Mouse (Mus musculus) neural tube, embryonic 13.5 days (tissue): ENCODE measurements at regions not wholly inside any gene's neighbourhood (a gene's known extent, or its start where the extent isn't known, plus 50 kb on each side); places are given as distances from the start of the nearest gene placed in this dataset.
A peak's percentile ranks its signal among the peaks of the same experiment; 100 is the strongest.

Experiments
- ATAC-seq: fragments of 200-750 bp; cut with Nextera tagmentation; 2 replicates; pipeline ENCODE4 v1.8.0; 2017; ENCODE audit warnings: low read depth, mild to moderate bottlenecking, moderate TSS enrichment, moderate library complexity
- H3K27ac ChIP-seq: fragments of 300-500 bp; sonication (generic); replicated peaks from 2 replicates; pipeline ENCODE4 v1.5.1; 2015; ENCODE audit warnings: moderate library complexity, mild to moderate bottlenecking, inconsistent platforms
- H3K27me3 ChIP-seq: fragments of 300-500 bp; sonication (generic); 2 replicates; pipeline ENCODE4 v1.6.1; 2015; ENCODE audit warnings: mild to moderate bottlenecking, inconsistent platforms
- H3K36me3 ChIP-seq: fragments of 300-500 bp; sonication (generic); 2 replicates; pipeline ENCODE4 v1.6.1; 2015; ENCODE audit warnings: mild to moderate bottlenecking, inconsistent platforms
- H3K4me1 ChIP-seq: fragments of 300-500 bp; sonication (generic); replicated peaks from 2 replicates; pipeline ENCODE4 v1.6.1; 2015; ENCODE audit warnings: inconsistent platforms
- H3K4me2 ChIP-seq: fragments of 300-500 bp; sonication (generic); 2 replicates; pipeline ENCODE4 v1.6.1; 2015; ENCODE audit warnings: inconsistent platforms, mild to moderate bottlenecking, moderate library complexity
- H3K4me3 ChIP-seq: fragments of 300-500 bp; sonication (generic); 2 replicates; pipeline ENCODE4 v1.5.1; 2015; ENCODE audit warnings: mild to moderate bottlenecking, inconsistent platforms
- H3K9ac ChIP-seq: fragments of 300-500 bp; sonication (generic); 2 replicates; pipeline ENCODE4 v1.6.1; 2015; ENCODE audit warnings: moderate library complexity, mild to moderate bottlenecking, inconsistent platforms
- H3K9me3 ChIP-seq: fragments of 300-500 bp; sonication (generic); 2 replicates; pipeline ENCODE4 v1.6.1; 2016; ENCODE audit warnings: inconsistent platforms
- WGBS: fragments of 180-500 bp; shearing (Covaris S2); methylation state at CpG from one replicate; pipeline ENCODE4 v1.1.7; 2015; 5-methylcytosine and 5-hydroxymethylcytosine counted together

GRCm38 (mm10) chr10:72393279-72394041 is 261.2 kb upstream of the Zwint start:
- 87% methylated on average over 12 of the region's 12 CpGs for WGBS
- no peaks in the 10 kb centered on the region for H3K4me1 ChIP-seq
- ATAC-seq: no peak
- H3K36me3 ChIP-seq: no peaks in the 10 kb centered on the region
- no peak overlapping the region for H3K4me3 ChIP-seq
- H3K9ac ChIP-seq: no peak overlapping the region
- no peak overlapping the region for H3K27ac ChIP-seq
- H3K27me3 ChIP-seq: no peaks in the 10 kb centered on the region
- peaks cover 6% of the 10 kb centered on the region; the same call in 1 of the 2 replicates for H3K9me3 ChIP-seq
- no peak overlapping the region for H3K4me2 ChIP-seq

DNA sequence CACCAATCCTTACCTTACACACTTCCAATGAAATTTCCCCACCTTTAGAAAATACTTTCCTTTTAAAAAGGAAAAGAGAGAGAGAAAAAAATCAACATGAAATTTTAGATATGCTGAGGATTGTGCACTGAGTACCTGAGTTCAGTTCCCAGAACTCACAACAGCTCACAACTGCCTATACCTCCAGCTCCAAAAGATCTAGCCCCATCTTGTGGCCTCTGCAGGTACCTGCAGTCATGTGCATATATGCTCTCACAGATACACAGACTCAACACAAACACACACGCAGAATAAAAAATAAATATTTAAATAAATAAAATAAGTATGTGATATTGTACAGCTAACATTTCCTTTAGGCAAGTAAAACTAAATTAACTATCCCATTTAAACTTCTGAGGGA is 260.3 kb upstream of the Zwint start:
- no peak overlapping the region for H3K9ac ChIP-seq
- 98% methylated on average over 1 of the region's 1 CpGs for WGBS
- no peak overlapping the region for H3K4me3 ChIP-seq
- no peak overlapping the region for H3K4me2 ChIP-seq
- H3K36me3 ChIP-seq: no peaks in the 10 kb centered on the region
- H3K9me3 ChIP-seq: peaks cover 6% of the 10 kb centered on the region; the same call in 1 of the 2 replicates
- H3K27ac ChIP-seq: no peak overlapping the region
- H3K27me3 ChIP-seq: no peaks in the 10 kb centered on the region
- no peak for ATAC-seq
- H3K4me1 ChIP-seq: no peaks in the 10 kb centered on the region

- 70% methylated on average over 4 of the region's 4 CpGs for WGBS
- H3K4me3 ChIP-seq: no peak overlapping the region
- H3K27ac ChIP-seq: no peak overlapping the region
- H3K36me3 ChIP-seq: no peaks in the 10 kb centered on the region
- H3K4me2 ChIP-seq: no peak overlapping the region
- H3K9ac ChIP-seq: no peak overlapping the region
- no peaks in the 10 kb centered on the region for H3K4me1 ChIP-seq
- no peaks in the 10 kb centered on the region for H3K9me3 ChIP-seq
- H3K27me3 ChIP-seq: no peaks in the 10 kb centered on the region
- no peak for ATAC-seq
Measured at GRCm38 (mm10) chr10:72403290-72403689, 251.4 kb upstream of the Zwint start.

GRCm38 (mm10) chr10:72410305-72410704 is 244.3 kb upstream of the Zwint start:
- H3K9me3 ChIP-seq: no peaks in the 10 kb centered on the region
- WGBS: 76% methylated on average over 3 of the region's 3 CpGs
- H3K27ac ChIP-seq: no peak overlapping the region
- H3K4me3 ChIP-seq: no peak overlapping the region
- no peak overlapping the region for H3K4me2 ChIP-seq
- ATAC-seq: no peak
- H3K36me3 ChIP-seq: no peaks in the 10 kb centered on the region
- H3K9ac ChIP-seq: no peak overlapping the region
- H3K27me3 ChIP-seq: no peaks in the 10 kb centered on the region
- H3K4me1 ChIP-seq: no peaks in the 10 kb centered on the region

DNA sequence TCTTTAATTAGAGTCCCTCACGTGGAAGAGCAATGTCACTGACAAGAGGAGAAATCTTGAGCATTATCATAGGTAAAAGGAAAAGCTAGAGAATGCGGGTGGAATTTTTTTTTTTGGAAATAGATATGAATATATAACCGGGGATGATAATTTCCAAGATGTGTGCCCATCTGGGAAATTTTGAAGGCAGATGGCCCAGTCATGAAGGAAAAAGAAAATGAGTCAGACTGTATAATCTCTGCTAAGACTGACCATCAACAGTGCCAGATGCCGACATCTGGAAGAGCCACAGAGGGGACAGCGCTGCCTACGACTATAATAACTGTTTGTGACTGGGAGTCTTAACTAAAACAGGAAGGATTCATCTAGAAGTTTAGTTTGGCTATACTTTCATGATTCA is 243.0 kb upstream of the Zwint start:
- WGBS: 83% methylated on average over 6 of the region's 6 CpGs
- Histone ChIP-seq H3K27me3 (no peaks in the 10 kb centered on the region), H3K4me3 (no peak overlapping the region), H3K27ac (no peak overlapping the region), H3K36me3 (no peaks in the 10 kb centered on the region), H3K4me2 (no peak overlapping the region), H3K9ac (no peak overlapping the region), H3K4me1 (no peaks in the 10 kb centered on the region), H3K9me3 (no peaks in the 10 kb centered on the region)
- no peak for ATAC-seq

DNA sequence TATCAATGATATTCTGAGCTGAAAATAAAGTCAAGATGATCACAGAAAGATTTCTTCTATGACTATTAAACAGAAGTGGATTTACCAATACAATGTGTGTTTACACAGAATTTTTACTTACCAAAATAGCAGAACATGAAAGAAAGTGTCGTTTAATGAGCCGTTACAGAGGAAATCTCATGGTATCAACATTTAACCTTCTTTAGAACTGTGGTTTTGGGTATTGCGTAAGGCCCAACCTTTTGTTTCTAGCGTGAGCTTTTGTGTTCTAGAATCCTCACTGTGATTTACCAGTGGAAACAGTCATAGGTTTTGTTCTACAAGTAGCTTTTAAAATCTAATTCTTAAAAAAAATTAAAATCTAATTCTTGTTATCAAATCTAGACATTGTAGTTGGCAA is 200.0 kb upstream of the Zwint start:
- Histone ChIP-seq H3K4me2 (no peak overlapping the region), H3K36me3 (no peaks in the 10 kb centered on the region), H3K27me3 (no peaks in the 10 kb centered on the region), H3K9me3 (no peaks in the 10 kb centered on the region), H3K27ac (no peak overlapping the region), H3K4me3 (no peak overlapping the region), H3K4me1 (no peaks in the 10 kb centered on the region), H3K9ac (no peak overlapping the region)
- no peak for ATAC-seq
- 89% methylated on average over 4 of the region's 4 CpGs for WGBS

GRCm38 (mm10) chr10:72484315-72484714 is 170.3 kb upstream of the Zwint start:
- no peaks in the 10 kb centered on the region for H3K4me1 ChIP-seq
- no peak overlapping the region for H3K4me2 ChIP-seq
- WGBS: 75% methylated on average over 3 of the region's 3 CpGs
- no peak overlapping the region for H3K4me3 ChIP-seq
- no peak overlapping the region for H3K27ac ChIP-seq
- no peaks in the 10 kb centered on the region for H3K9me3 ChIP-seq
- H3K36me3 ChIP-seq: no peaks in the 10 kb centered on the region
- no peak overlapping the region for H3K9ac ChIP-seq
- no peaks in the 10 kb centered on the region for H3K27me3 ChIP-seq
- no peak for ATAC-seq

DNA sequence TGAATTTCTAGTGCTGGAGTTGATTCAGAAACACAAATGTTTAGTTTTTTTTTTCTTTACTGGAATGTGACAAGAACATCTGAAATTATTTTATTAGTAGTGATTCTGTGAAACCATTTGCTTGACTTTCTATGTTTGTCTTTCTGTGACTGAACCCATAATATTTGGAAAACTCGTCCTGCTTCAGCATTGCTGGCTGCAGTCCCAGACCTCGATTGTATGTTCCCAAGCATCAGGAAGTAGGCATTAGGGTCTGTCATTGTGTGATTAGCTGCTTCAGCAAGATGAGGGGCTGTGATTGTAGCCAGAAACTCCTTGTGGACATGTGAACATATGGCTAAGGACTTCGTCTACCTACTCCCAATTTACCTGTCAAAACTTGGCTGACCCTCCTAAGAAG is 122.2 kb upstream of the Zwint start:
- H3K4me2 ChIP-seq: no peak overlapping the region
- ATAC-seq: no peak
- no peak overlapping the region for H3K9ac ChIP-seq
- no peak overlapping the region for H3K27ac ChIP-seq
- no peaks in the 10 kb centered on the region for H3K27me3 ChIP-seq
- H3K4me1 ChIP-seq: no peaks in the 10 kb centered on the region
- 77% methylated on average over 3 of the region's 3 CpGs for WGBS
- H3K9me3 ChIP-seq: no peaks in the 10 kb centered on the region
- no peaks in the 10 kb centered on the region for H3K36me3 ChIP-seq
- no peak overlapping the region for H3K4me3 ChIP-seq

GRCm38 (mm10) chr10:72533427-72533826 is 121.2 kb upstream of the Zwint start:
- Histone ChIP-seq H3K36me3 (no peaks in the 10 kb centered on the region), H3K4me2 (no peak overlapping the region), H3K9ac (no peak overlapping the region), H3K9me3 (no peaks in the 10 kb centered on the region), H3K4me3 (no peak overlapping the region), H3K27ac (no peak overlapping the region), H3K4me1 (no peaks in the 10 kb centered on the region), H3K27me3 (no peaks in the 10 kb centered on the region)
- 88% methylated on average over 3 of the region's 3 CpGs for WGBS
- ATAC-seq: no peak

GRCm38 (mm10) chr10:72533859-72534258 is 120.8 kb upstream of the Zwint start:
- no peak overlapping the region for H3K9ac ChIP-seq
- H3K36me3 ChIP-seq: no peaks in the 10 kb centered on the region
- no peak overlapping the region for H3K4me3 ChIP-seq
- H3K9me3 ChIP-seq: no peaks in the 10 kb centered on the region
- no peak overlapping the region for H3K4me2 ChIP-seq
- no peak for ATAC-seq
- H3K27me3 ChIP-seq: no peaks in the 10 kb centered on the region
- H3K27ac ChIP-seq: no peak overlapping the region
- WGBS: 81% methylated on average over 4 of the region's 4 CpGs
- no peaks in the 10 kb centered on the region for H3K4me1 ChIP-seq

GRCm38 (mm10) chr10:72549564-72549963 is 105.1 kb upstream of the Zwint start:
- H3K9me3 ChIP-seq: no peaks in the 10 kb centered on the region
- H3K27me3 ChIP-seq: no peaks in the 10 kb centered on the region
- H3K4me2 ChIP-seq: no peak overlapping the region
- 84% methylated on average over 1 of the region's 1 CpGs for WGBS
- H3K36me3 ChIP-seq: no peaks in the 10 kb centered on the region
- H3K9ac ChIP-seq: no peak overlapping the region
- H3K27ac ChIP-seq: no peak overlapping the region
- H3K4me3 ChIP-seq: no peak overlapping the region
- ATAC-seq: no peak
- no peaks in the 10 kb centered on the region for H3K4me1 ChIP-seq

DNA sequence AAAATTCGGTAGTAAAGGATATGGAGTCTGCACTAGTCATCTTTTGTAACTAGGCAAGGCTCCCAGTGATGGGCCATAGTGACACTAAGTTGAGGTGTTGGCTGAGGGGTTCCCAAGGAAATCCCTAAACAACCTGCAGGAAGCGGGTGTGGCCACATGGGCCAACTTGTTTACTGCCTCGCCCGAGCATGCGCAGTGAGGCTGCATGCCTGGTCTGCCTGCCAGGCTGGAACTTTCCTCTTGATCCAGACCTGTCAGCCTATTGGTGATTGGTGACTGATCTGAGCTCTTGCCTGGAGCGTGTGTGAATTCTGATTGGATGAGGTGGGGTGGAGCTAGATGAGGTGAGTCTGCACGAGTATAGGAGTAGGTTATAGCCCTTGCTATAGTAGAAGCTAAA is 103.1 kb upstream of the Zwint start:
- H3K36me3 ChIP-seq: no peaks in the 10 kb centered on the region
- no peak for ATAC-seq
- no peaks in the 10 kb centered on the region for H3K27me3 ChIP-seq
- H3K4me2 ChIP-seq: no peak overlapping the region
- no peaks in the 10 kb centered on the region for H3K9me3 ChIP-seq
- no peak overlapping the region for H3K9ac ChIP-seq
- no peak overlapping the region for H3K4me3 ChIP-seq
- no peak overlapping the region for H3K27ac ChIP-seq
- WGBS: 83% methylated on average over 7 of the region's 7 CpGs
- H3K4me1 ChIP-seq: no peaks in the 10 kb centered on the region

GRCm38 (mm10) chr10:72573991-72574652 is 80.5 kb upstream of the Zwint start:
- no peak overlapping the region for H3K27ac ChIP-seq
- H3K27me3 ChIP-seq: no peaks in the 10 kb centered on the region
- H3K4me1 ChIP-seq: peaks cover 3% of the 10 kb centered on the region; the same call in 1 of the 2 replicates
- H3K36me3 ChIP-seq: no peaks in the 10 kb centered on the region
- 0 out of 2 replicates have a peak overlapping the region, but pooled peaks have one; percentile 7 for H3K4me2 ChIP-seq
- no peaks in the 10 kb centered on the region for H3K9me3 ChIP-seq
- no peak overlapping the region for H3K4me3 ChIP-seq
- peak; percentile 78 for ATAC-seq
- whole genome bisulfite sequencing: 42% methylated on average over 9 of the region's 9 CpGs
- H3K9ac ChIP-seq: no peak overlapping the region
